Mouse (Mus musculus) forebrain, embryonic 12.5 days (tissue): ENCODE results near the gene Zc2hc1b. TPM values are rescaled to one million over a fixed set of nuclear protein-coding genes. Genes with fewer than 3 reads are reported as not detected.
A peak's percentile ranks its signal among the peaks of the same experiment; 100 is the strongest.

Experiments used
- ATAC-seq: fragments of 200-750 bp; cut with Nextera tagmentation; 2 replicates; pipeline ENCODE4 v1.8.0; 2017; ENCODE audit warnings: moderate TSS enrichment; ENCODE audit not compliant: low FRiP score
- H3K27ac ChIP-seq: fragments of 300-500 bp; sonication (generic); 2 replicates; pipeline ENCODE4 v1.5.1; 2016; ENCODE audit warnings: mild to moderate bottlenecking
- H3K27me3 ChIP-seq: fragments of 300-500 bp; sonication (generic); 2 replicates; pipeline ENCODE4 v1.6.1; 2016; ENCODE audit warnings: mild to moderate bottlenecking
- H3K36me3 ChIP-seq: fragments of 300-500 bp; sonication (generic); replicated peaks from 2 replicates; pipeline ENCODE4 v1.6.1; 2016; ENCODE audit warnings: mild to moderate bottlenecking
- H3K4me1 ChIP-seq: fragments of 300-500 bp; sonication (generic); 2 replicates; pipeline ENCODE4 v1.6.1; 2016
- H3K4me2 ChIP-seq: fragments of 300-500 bp; sonication (generic); 2 replicates; pipeline ENCODE4 v1.6.1; 2016; ENCODE audit warnings: mild to moderate bottlenecking, moderate library complexity
- H3K4me3 ChIP-seq: fragments of 300-500 bp; sonication (generic); replicated peaks from 2 replicates; pipeline ENCODE4 v1.5.1; 2016; ENCODE audit warnings: mild to moderate bottlenecking
- H3K9ac ChIP-seq: fragments of 300-500 bp; sonication (generic); 2 replicates; pipeline ENCODE4 v1.6.1; 2016; ENCODE audit warnings: mild to moderate bottlenecking
- H3K9me3 ChIP-seq: fragments of 300-500 bp; sonication (generic); 2 replicates; pipeline ENCODE4 v1.6.1; 2016
- WGBS: fragments of 180-500 bp; shearing (Covaris S2); methylation state at CpG from one replicate; pipeline ENCODE4 v1.1.7; 2016; 5-methylcytosine and 5-hydroxymethylcytosine counted together
- polyA plus RNA-seq: library from polyadenylated mRNA; unstranded; fragments of >200 nt; fragmentation: Nextera tagmentation; extraction: Ambion mirVana; gene quantifications from 2 replicates; pipeline ENCODE4 v1.2.1, GENCODE M21; 2016

The Zc2hc1b gene
- polyA plus RNA-seq, 1 experiment from 2014 or later = not detected

- 49% methylated on average over 9 of the region's 9 CpGs for whole genome bisulfite sequencing
- Histone ChIP-seq H3K27ac (peak overlapping the region; percentile 83), H3K4me3 (no peak overlapping the region), H3K4me1 (peaks cover 52% of the 10 kb centered on the region), H3K36me3 (no peaks in the 10 kb centered on the region; the same call in 1 of the 2 replicates), H3K9me3 (no peaks in the 10 kb centered on the region), H3K27me3 (no peaks in the 10 kb centered on the region), H3K4me2 (no peak overlapping the region), H3K9ac (no peak overlapping the region)
- ATAC-seq = no peak
Observed at GRCm38 (mm10) chr10:13106909-13107624, 70.8 kb downstream of the Zc2hc1b start.

- no peak for ATAC-seq
Observed at GRCm38 (mm10) chr10:13103838-13104237, 74.0 kb downstream of the Zc2hc1b start.

DNA sequence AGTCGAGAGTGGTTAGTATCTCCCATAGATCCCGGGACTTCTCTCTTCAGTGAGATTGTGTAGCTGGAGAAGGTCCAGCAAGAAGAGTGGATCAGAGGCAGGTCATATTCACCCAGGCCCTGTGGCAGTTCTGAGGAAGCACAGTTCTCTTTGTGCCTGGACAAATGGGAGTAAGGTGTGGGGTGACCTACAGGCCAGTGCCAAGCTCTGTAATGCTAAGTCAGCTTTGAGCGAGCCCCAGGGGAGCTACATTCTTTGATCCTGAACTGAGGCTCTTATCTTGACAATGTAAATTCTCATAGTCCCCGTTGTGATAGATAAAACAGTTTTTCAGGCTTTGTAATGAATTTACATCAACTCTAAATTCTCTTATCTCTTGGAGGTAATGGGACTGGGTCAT is 75.5 kb downstream of the Zc2hc1b start:
- Histone ChIP-seq H3K27me3 (no peaks in the 10 kb centered on the region), H3K4me2 (no peak overlapping the region), H3K27ac (no peak overlapping the region), H3K4me3 (no peak overlapping the region), H3K9ac (no peak overlapping the region), H3K36me3 (no peaks in the 10 kb centered on the region), H3K4me1 (peaks cover 12% of the 10 kb centered on the region), H3K9me3 (no peaks in the 10 kb centered on the region)
- no peak for ATAC-seq
- 75% methylated on average over 4 of the region's 4 CpGs for WGBS

More at GRCm38 (mm10) chr10:13103838-13104237, 74.0 kb downstream of the Zc2hc1b start:
- Histone ChIP-seq H3K36me3 (no peaks in the 10 kb centered on the region), H3K4me1 (peaks cover 27% of the 10 kb centered on the region), H3K4me3 (no peak overlapping the region), H3K4me2 (no peak overlapping the region), H3K9ac (no peak overlapping the region), H3K9me3 (no peaks in the 10 kb centered on the region), H3K27ac (no peak overlapping the region), H3K27me3 (no peaks in the 10 kb centered on the region)
- WGBS = 69% methylated on average over 4 of the region's 4 CpGs

DNA sequence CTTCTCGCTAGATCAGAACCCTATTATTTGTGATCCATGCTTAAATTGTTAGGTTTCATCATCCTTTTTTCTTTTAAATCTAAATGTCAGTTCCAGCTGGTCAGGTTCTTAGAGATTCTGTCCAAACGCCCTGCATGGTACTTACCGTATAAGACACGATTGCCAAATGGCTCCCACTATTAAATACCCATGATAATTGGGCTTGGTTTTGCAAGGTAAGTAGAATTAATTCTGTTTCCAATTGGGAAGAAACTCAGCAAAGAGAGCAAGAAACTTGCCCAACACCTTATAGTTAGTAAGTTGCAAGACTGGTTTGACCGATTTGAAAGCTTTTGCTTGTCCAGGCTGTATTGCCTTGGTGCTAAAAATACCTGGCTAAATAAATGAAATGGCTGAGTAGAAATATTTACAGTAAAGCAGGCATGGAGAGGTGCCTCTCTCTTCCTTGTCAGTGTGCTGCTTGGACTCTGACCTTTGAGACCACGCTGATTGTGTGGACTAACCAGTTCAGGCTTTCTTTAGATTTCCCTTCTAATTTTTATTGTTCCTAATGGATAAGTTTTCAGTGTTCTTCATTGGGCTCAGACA is 77.7 kb downstream of the Zc2hc1b start:
- 90% methylated on average over 6 of the region's 6 CpGs for WGBS
- no peak overlapping the region for H3K4me3 ChIP-seq
- H3K4me1 ChIP-seq = no peaks in the 10 kb centered on the region
- H3K9me3 ChIP-seq = no peaks in the 10 kb centered on the region
- ATAC-seq = no peak
- no peaks in the 10 kb centered on the region for H3K36me3 ChIP-seq
- no peaks in the 10 kb centered on the region for H3K27me3 ChIP-seq
- no peak overlapping the region for H3K9ac ChIP-seq
- no peak overlapping the region for H3K4me2 ChIP-seq
- no peak overlapping the region for H3K27ac ChIP-seq

Other genes with a start within 250 kb of the Zc2hc1b start
- 1.5 and 2.0 TPM in 2 replicates for gene Stx11, start 213.7 kb downstream of the Zc2hc1b start, polyA plus RNA-seq
- gene Sf3b5, start 172.7 kb downstream of the Zc2hc1b start, polyA plus RNA-seq = 32.5 and 35.5 TPM in 2 replicates
- 93.2 and 102 TPM in 2 replicates for gene Plagl1, start 117.5 kb downstream of the Zc2hc1b start, polyA plus RNA-seq
- 59.7 and 60.6 TPM in 2 replicates for gene Ltv1, start 15.1 kb upstream of the Zc2hc1b start, polyA plus RNA-seq